Mouse (Mus musculus) lung, embryonic 16.5 days (tissue): ENCODE data around the gene Arhgap24. TPM values are rescaled to one million over a fixed set of nuclear protein-coding genes. Genes with fewer than 3 reads are reported as not detected.

Experiments
- ATAC-seq: fragments of 200-750 bp; cut with Nextera tagmentation; 2 replicates; pipeline ENCODE4 v1.8.0; 2017; ENCODE audit warnings: low read depth, mild to moderate bottlenecking, moderate library complexity
- H3K27ac ChIP-seq: fragments of 300-500 bp; sonication (generic); 2 replicates; pipeline ENCODE4 v1.5.1; 2014; ENCODE audit warnings: mild to moderate bottlenecking, control low read depth, low read length
- H3K27me3 ChIP-seq: fragments of 300-500 bp; sonication (generic); 2 replicates; pipeline ENCODE4 v1.6.1; 2014; ENCODE audit warnings: low read depth, low read length, mixed read lengths; ENCODE audit not compliant: control insufficient read depth, insufficient read depth
- H3K36me3 ChIP-seq: fragments of 300-500 bp; sonication (generic); 2 replicates; pipeline ENCODE4 v1.6.1; 2014; ENCODE audit warnings: low read length; ENCODE audit not compliant: control insufficient read depth, insufficient read depth
- H3K4me1 ChIP-seq: fragments of 300-500 bp; sonication (generic); replicated peaks from 2 replicates; pipeline ENCODE4 v1.6.1; 2014; ENCODE audit warnings: low read length, mixed read lengths; ENCODE audit not compliant: control insufficient read depth, insufficient read depth
- H3K4me2 ChIP-seq: fragments of 300-500 bp; sonication (generic); 2 replicates; pipeline ENCODE4 v1.6.1; 2014; ENCODE audit warnings: low read depth, low read length, control low read depth
- H3K4me3 ChIP-seq: fragments of 300-500 bp; sonication (generic); 2 replicates; pipeline ENCODE4 v1.5.1; 2014; ENCODE audit warnings: mild to moderate bottlenecking, low read length, control low read depth
- H3K9ac ChIP-seq: fragments of 300-500 bp; sonication (generic); 2 replicates; pipeline ENCODE4 v1.6.1; 2014; ENCODE audit warnings: low read length, control low read depth
- H3K9me3 ChIP-seq: fragments of 300-500 bp; sonication (generic); 2 replicates; pipeline ENCODE4 v1.6.1; 2016; ENCODE audit warnings: low read length; ENCODE audit not compliant: control insufficient read depth
- WGBS: fragments of 180-500 bp; shearing (Covaris S2); extraction: QIAGEN DNeasy Blood & Tissue Kit; methylation state at CpG from one replicate; pipeline ENCODE4 v1.1.7; 2014; 5-methylcytosine and 5-hydroxymethylcytosine counted together
- polyA plus RNA-seq: library from polyadenylated mRNA; unstranded; fragments of >200 nt; fragmentation: Nextera tagmentation; extraction: Ambion mirVana; gene quantifications from 2 replicates; pipeline ENCODE4 v1.2.1, GENCODE M21; 2015

The Arhgap24 gene
- polyA plus RNA-seq, 1 experiment from 2014 or later = 40.1 TPM

- WGBS = 83% methylated on average over 4 of the region's 4 CpGs
- Histone ChIP-seq H3K4me1 (peaks cover 21% of the 10 kb centered on the region), H3K9me3 (no peaks in the 10 kb centered on the region), H3K4me3 (no peak overlapping the region), H3K9ac (no peak overlapping the region), H3K4me2 (no peak overlapping the region), H3K27ac (no peak overlapping the region), H3K36me3 (no peaks in the 10 kb centered on the region), H3K27me3 (no peaks in the 10 kb centered on the region)
- ATAC-seq = no peak
These were observed 285.9 kb downstream of the Arhgap24 start for GRCm38 (mm10) chr5:102767058-102767444.

DNA sequence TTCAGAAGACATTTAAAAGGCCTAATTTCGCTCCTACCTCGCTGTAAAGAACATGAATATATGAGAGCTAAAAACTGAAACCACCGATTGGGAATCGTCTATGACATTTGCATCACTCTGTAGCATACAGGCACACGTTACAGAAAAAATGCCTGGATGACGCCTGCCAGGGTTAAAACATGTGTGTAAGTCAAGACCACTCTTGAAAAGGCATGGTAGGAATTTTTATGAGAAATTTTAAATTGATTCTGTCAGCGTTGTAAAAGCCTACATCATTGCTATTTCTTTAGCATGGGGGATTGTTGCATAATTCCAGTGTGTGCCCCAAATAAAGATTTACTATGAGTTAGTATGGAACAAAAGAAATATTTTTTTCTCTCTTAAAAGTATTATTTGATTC is 286.6 kb downstream of the Arhgap24 start:
- H3K4me3 ChIP-seq = no peak overlapping the region
- no peaks in the 10 kb centered on the region for H3K9me3 ChIP-seq
- no peaks in the 10 kb centered on the region for H3K27me3 ChIP-seq
- H3K4me1 ChIP-seq = peaks cover 21% of the 10 kb centered on the region
- H3K4me2 ChIP-seq = no peak overlapping the region
- no peak for ATAC-seq
- no peak overlapping the region for H3K27ac ChIP-seq
- H3K36me3 ChIP-seq = no peaks in the 10 kb centered on the region
- no peak overlapping the region for H3K9ac ChIP-seq
- WGBS = 71% methylated on average over 7 of the region's 7 CpGs

DNA sequence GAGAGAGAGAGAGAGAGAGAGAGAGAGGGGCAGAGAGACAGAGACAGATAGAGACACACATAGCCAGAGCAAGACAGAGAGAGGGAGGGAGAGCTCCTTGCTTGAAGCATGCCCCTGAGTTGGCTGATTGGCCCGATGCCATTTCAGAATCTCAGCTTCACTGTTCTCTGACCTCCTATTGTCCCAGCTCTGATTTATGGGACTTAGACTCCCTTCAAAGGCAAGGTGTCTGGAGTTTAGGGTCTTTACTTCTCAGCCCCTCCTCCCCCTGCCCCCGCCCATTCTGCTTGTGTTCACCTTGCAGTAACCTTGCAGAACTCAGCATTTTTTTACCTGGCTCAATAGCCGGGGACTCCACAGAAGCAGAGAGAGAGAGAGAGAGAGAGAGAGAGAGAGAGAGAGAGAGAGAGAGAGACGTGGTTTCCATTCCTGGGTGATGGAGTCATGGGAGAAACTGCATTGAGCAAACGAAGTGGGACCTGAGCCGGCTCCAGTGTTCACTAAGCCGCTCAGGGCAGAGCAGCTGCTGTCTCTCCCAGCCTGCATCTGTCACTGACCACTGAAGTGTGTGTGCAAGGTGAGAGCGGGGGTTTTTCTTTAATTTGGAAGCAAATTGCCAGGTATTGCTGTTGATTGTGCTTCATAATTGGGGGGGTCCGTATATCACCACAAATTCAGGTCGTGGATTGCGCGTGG is 287.3 kb downstream of the Arhgap24 start:
- no peak overlapping the region for H3K4me3 ChIP-seq
- H3K9ac ChIP-seq = no peak overlapping the region
- H3K27ac ChIP-seq = peak overlapping the region; percentile 22
- 31% methylated on average over 12 of the region's 12 CpGs for WGBS
- peak overlapping the region; percentile 17; the same call in 1 of the 2 replicates for H3K4me2 ChIP-seq
- H3K4me1 ChIP-seq = peaks cover 23% of the 10 kb centered on the region
- peak; percentile 76 for ATAC-seq
- H3K27me3 ChIP-seq = no peaks in the 10 kb centered on the region
- H3K9me3 ChIP-seq = no peaks in the 10 kb centered on the region
- no peaks in the 10 kb centered on the region for H3K36me3 ChIP-seq

DNA sequence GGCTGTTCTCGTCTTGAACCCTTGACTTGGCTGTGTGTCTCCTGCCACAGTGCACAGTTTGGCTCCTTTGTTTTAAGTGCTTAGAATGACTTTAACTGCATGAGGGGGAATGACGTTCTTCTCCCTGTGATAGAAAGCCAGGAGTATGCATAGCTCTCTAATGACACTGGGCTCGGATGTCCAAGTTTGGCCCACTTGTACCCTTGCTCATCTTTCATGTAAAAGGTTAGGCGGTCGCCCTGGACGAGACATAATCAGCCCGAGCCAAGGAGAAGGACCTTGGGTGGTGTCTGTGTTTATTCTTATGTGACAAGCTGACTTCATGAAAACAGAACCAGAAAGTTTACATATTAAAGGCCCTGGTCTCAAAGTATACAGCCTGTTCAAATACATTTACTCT is 289.4 kb downstream of the Arhgap24 start:
- Histone ChIP-seq H3K9ac (no peak overlapping the region), H3K4me2 (no peak overlapping the region), H3K4me1 (peaks cover 27% of the 10 kb centered on the region), H3K27ac (peak overlapping the region; percentile 29), H3K9me3 (no peaks in the 10 kb centered on the region), H3K4me3 (no peak overlapping the region), H3K27me3 (no peaks in the 10 kb centered on the region), H3K36me3 (no peaks in the 10 kb centered on the region)
- WGBS = 40% methylated on average over 7 of the region's 7 CpGs
- ATAC-seq = peak; percentile 44

DNA sequence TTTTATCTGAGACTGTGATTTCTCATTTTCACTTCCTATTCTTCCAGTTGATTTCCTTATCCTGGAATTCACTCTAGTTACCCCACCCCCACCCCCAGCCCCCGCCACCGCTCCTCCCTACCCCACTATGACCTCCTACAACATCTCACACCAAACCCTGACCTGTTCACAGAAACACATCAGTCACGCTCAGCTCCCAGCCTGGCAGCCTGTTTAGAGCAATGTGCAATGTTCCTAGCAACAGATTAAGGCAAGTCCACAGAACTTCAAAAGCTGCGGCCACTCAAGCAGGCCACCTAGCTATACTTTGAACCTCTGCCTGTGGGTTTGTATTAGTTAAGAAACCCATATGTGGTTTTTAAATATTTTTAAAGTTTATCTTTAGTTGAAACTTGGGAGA is 293.3 kb downstream of the Arhgap24 start:
- Histone ChIP-seq H3K27ac (no peak overlapping the region), H3K4me1 (peaks cover 13% of the 10 kb centered on the region), H3K4me2 (no peak overlapping the region), H3K9ac (no peak overlapping the region), H3K4me3 (no peak overlapping the region), H3K36me3 (no peaks in the 10 kb centered on the region), H3K27me3 (no peaks in the 10 kb centered on the region), H3K9me3 (no peaks in the 10 kb centered on the region)
- 30% methylated on average over 4 of the region's 4 CpGs for WGBS
- ATAC-seq = peak; percentile 51; the same call in 1 of the 2 replicates

GRCm38 (mm10) chr5:102777255-102777654 is 296.1 kb downstream of the Arhgap24 start:
- H3K9ac ChIP-seq = no peak overlapping the region
- WGBS = 92% methylated on average over 9 of the region's 9 CpGs
- H3K4me1 ChIP-seq = peaks cover 6% of the 10 kb centered on the region; the same call in 1 of the 2 replicates
- ATAC-seq = no peak
- no peak overlapping the region for H3K27ac ChIP-seq
- H3K27me3 ChIP-seq = no peaks in the 10 kb centered on the region
- no peak overlapping the region for H3K4me2 ChIP-seq
- no peaks in the 10 kb centered on the region for H3K36me3 ChIP-seq
- no peak overlapping the region for H3K4me3 ChIP-seq
- H3K9me3 ChIP-seq = no peaks in the 10 kb centered on the region

GRCm38 (mm10) chr5:102777852-102778251 is 296.7 kb downstream of the Arhgap24 start:
- Histone ChIP-seq H3K4me1 (peaks cover 6% of the 10 kb centered on the region), H3K36me3 (no peaks in the 10 kb centered on the region), H3K9me3 (no peaks in the 10 kb centered on the region), H3K27ac (no peak overlapping the region), H3K9ac (no peak overlapping the region), H3K27me3 (no peaks in the 10 kb centered on the region), H3K4me3 (no peak overlapping the region), H3K4me2 (no peak overlapping the region)
- ATAC-seq = no peak
- WGBS = 75% methylated on average over 9 of the region's 9 CpGs

DNA sequence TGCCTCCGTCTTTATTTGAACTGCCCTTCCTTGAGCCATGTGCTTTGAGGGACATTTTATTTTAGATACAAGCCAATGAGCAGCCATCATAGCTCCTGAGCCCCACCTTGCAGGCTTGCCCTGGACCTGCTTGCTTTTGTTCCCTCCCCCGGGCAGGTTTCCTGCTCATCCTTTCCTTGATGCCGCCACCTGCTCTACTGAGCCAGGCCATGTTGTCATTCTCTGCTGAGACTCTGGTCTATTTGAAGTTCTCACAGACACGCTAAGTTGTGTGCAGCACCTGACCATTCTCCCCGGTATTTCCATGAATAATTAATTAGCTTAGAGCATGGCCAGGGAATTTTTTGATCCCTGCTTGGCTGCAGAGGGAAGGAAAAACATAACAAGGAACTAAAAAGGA is 297.1 kb downstream of the Arhgap24 start:
- no peak for ATAC-seq

GRCm38 (mm10) chr5:102783585-102783984 is 302.4 kb downstream of the Arhgap24 start:
- no peaks in the 10 kb centered on the region for H3K36me3 ChIP-seq
- no peak overlapping the region for H3K27ac ChIP-seq
- no peak overlapping the region for H3K4me3 ChIP-seq
- no peak overlapping the region for H3K4me2 ChIP-seq
- no peaks in the 10 kb centered on the region for H3K27me3 ChIP-seq
- ATAC-seq = peak; percentile 77
- H3K9me3 ChIP-seq = no peaks in the 10 kb centered on the region
- H3K9ac ChIP-seq = no peak overlapping the region
- peaks cover 5% of the 10 kb centered on the region for H3K4me1 ChIP-seq
- 39% methylated on average over 4 of the region's 4 CpGs for WGBS

More for the DNA sequence above, 297.1 kb downstream of the Arhgap24 start:
- no peak overlapping the region for H3K4me3 ChIP-seq
- no peaks in the 10 kb centered on the region for H3K27me3 ChIP-seq
- H3K27ac ChIP-seq = no peak overlapping the region
- peaks cover 6% of the 10 kb centered on the region for H3K4me1 ChIP-seq
- no peaks in the 10 kb centered on the region for H3K9me3 ChIP-seq
- H3K9ac ChIP-seq = no peak overlapping the region
- no peaks in the 10 kb centered on the region for H3K36me3 ChIP-seq
- H3K4me2 ChIP-seq = no peak overlapping the region
- 70% methylated on average over 5 of the region's 5 CpGs for WGBS
